Mouse (Mus musculus) CH12.LX (cell line): Measurements from ENCODE around the gene Gucy1b1. TPM values are rescaled to one million over a fixed set of nuclear protein-coding genes. Genes with fewer than 3 reads are reported as not detected.

Source experiments
- DNase-seq: peaks from one replicate; pipeline ENCODE4 v3.0.0-alpha.2; 2013; ENCODE audit errors: extremely low read depth
- H3K27ac ChIP-seq: 2 replicates; pipeline ENCODE4 v1.5.1; 2012; ENCODE audit warnings: low read depth, mild to moderate bottlenecking, control low read depth, moderate library complexity; ENCODE audit not compliant: insufficient read depth
- H3K27me3 ChIP-seq: replicated peaks from 2 replicates; pipeline ENCODE3; 2012; ENCODE audit warnings: inconsistent platforms
- H3K36me3 ChIP-seq, 2 experiments: replicated peaks in 1 of 2; 2 replicates each; pipeline versions ENCODE3 to v1.6.1; 2012; ENCODE audit warnings: inconsistent platforms in 1 of 2, low read length in 1 of 2, mild to moderate bottlenecking in 1 of 2, mixed read lengths in 1 of 2, moderate library complexity in 1 of 2; ENCODE audit not compliant: control insufficient read depth in 1 of 2, insufficient read depth in 1 of 2
- H3K4me1 ChIP-seq, 2 experiments: 2 replicates each; pipeline ENCODE4 v1.6.1; 2012; ENCODE audit warnings: inconsistent platforms in 1 of 2, moderate library complexity in 1 of 2; ENCODE audit not compliant: insufficient read depth in 2 of 2, control insufficient read depth in 1 of 2
- H3K4me2 ChIP-seq: 2 replicates; pipeline ENCODE4 v1.6.1; 2012; ENCODE audit warnings: low read depth, mild to moderate bottlenecking, control low read depth; ENCODE audit not compliant: poor library complexity, insufficient read depth, severe bottlenecking
- H3K4me3 ChIP-seq, 3 experiments: fragments of 150-350 bp in 1 of 3; sonication (generic) in 1 of 3; replicated peaks in 1 of 3; 2 replicates each; pipeline versions ENCODE3 to v1.5.1; 2011 to 2012; ENCODE audit warnings: low read depth in 2 of 3, low read length in 2 of 3, mild to moderate bottlenecking in 2 of 3, moderate library complexity in 2 of 3, control low read depth in 1 of 3, improper control_type of control experiment in 1 of 3, inconsistent platforms in 1 of 3, mixed read lengths in 1 of 3; ENCODE audit not compliant: poor library complexity in 1 of 3
- H3K79me2 ChIP-seq: replicated peaks from 2 replicates; pipeline ENCODE4 v1.6.1; 2012; ENCODE audit warnings: mild to moderate bottlenecking, moderate library complexity; ENCODE audit not compliant: control insufficient read depth, poor library complexity, insufficient read depth, severe bottlenecking; ENCODE audit errors: extremely low read depth
- H3K9ac ChIP-seq: 2 replicates; pipeline ENCODE4 v1.6.1; 2012; ENCODE audit warnings: low read depth, mild to moderate bottlenecking, control low read depth, moderate library complexity; ENCODE audit not compliant: insufficient read depth
- H3K9me3 ChIP-seq: replicated peaks from 2 replicates; pipeline ENCODE3; 2012; ENCODE audit warnings: low read length, inconsistent platforms, mixed read lengths
- ELF1 ChIP-seq: IDR thresholded peaks from 2 replicates; pipeline ENCODE4 v1.6.1; 2014; ENCODE audit warnings: low read depth, mild to moderate bottlenecking, inconsistent platforms, low read length, improper control_type of control experiment
- EP300 ChIP-seq: IDR thresholded peaks from 2 replicates; pipeline ENCODE4 v1.6.1; 2011; ENCODE audit warnings: low read length, improper control_type of control experiment
- HCFC1 ChIP-seq: IDR thresholded peaks from 2 replicates; pipeline ENCODE4 v1.6.1; 2012; ENCODE audit warnings: low read depth, mild to moderate bottlenecking, inconsistent platforms, low read length, improper control_type of control experiment
- IRF4 ChIP-seq: IDR thresholded peaks from 2 replicates; pipeline ENCODE4 v1.6.1; 2014; ENCODE audit warnings: low read depth, mild to moderate bottlenecking, inconsistent platforms, low read length, improper control_type of control experiment
- JUN ChIP-seq: IDR thresholded peaks from 2 replicates; pipeline ENCODE4 v1.6.1; 2011; ENCODE audit warnings: low read depth, mild to moderate bottlenecking, low read length, improper control_type of control experiment, moderate library complexity; ENCODE audit not compliant: insufficient read depth
- JUND ChIP-seq: conservative IDR thresholded peaks from 2 replicates; pipeline ENCODE4 v1.6.1; 2011; ENCODE audit warnings: low read depth, low read length, improper control_type of control experiment
- MAFK ChIP-seq: IDR thresholded peaks from 2 replicates; pipeline ENCODE4 v1.6.1; 2011; ENCODE audit warnings: low read length, improper control_type of control experiment; ENCODE audit not compliant: insufficient replicate concordance
- MYC ChIP-seq: IDR thresholded peaks from 2 replicates; pipeline ENCODE4 v1.6.1; 2011; ENCODE audit warnings: low read depth, mild to moderate bottlenecking, improper control_type of control experiment, low read length
- NELFE ChIP-seq: IDR thresholded peaks from 2 replicates; pipeline ENCODE4 v1.6.1; 2011; ENCODE audit warnings: low read depth, low read length, improper control_type of control experiment
- NRF1 ChIP-seq: IDR thresholded peaks from 2 replicates; pipeline ENCODE4 v1.6.1; 2014; ENCODE audit warnings: low read depth, mild to moderate bottlenecking, inconsistent platforms, low read length, improper control_type of control experiment, moderate library complexity
- POLR2AphosphoS2 ChIP-seq: IDR thresholded peaks from 2 replicates; pipeline ENCODE4 v1.6.1; 2011; ENCODE audit warnings: low read depth, low read length, improper control_type of control experiment
- SIN3A ChIP-seq: IDR thresholded peaks from 2 replicates; pipeline ENCODE4 v1.6.1; 2012; ENCODE audit warnings: low read length, improper control_type of control experiment, inconsistent platforms
- TCF12 ChIP-seq: IDR thresholded peaks from 2 replicates; pipeline ENCODE4 v1.6.1; 2014; ENCODE audit warnings: low read depth, mild to moderate bottlenecking, inconsistent platforms, low read length, improper control_type of control experiment
- UBTF ChIP-seq: IDR thresholded peaks from 2 replicates; pipeline ENCODE4 v1.6.1; 2012; ENCODE audit warnings: low read depth, mild to moderate bottlenecking, inconsistent platforms, low read length, improper control_type of control experiment, moderate library complexity
- ZKSCAN1 ChIP-seq: IDR thresholded peaks from 2 replicates; pipeline ENCODE4 v1.6.1; 2012; ENCODE audit warnings: low read depth, inconsistent platforms, low read length, improper control_type of control experiment, borderline replicate concordance
- ZNF384 ChIP-seq: IDR thresholded peaks from 2 replicates; pipeline ENCODE4 v1.6.1; 2012; ENCODE audit warnings: low read depth, low read length, improper control_type of control experiment, inconsistent platforms
- dilution Hi-C: fragments of 300-500 bp; cut with MboI; formaldehyde crosslinking; loops from 2 replicates; pipeline ENCODE4 v1.14.3; 2020; ENCODE audit warnings: low sequenced_read_pairs; ENCODE audit not compliant: extremely low pct_unique_long_range_greater_than_20kb, extremely low pct_ligation_motif_present
- in situ Hi-C: fragments of 300-500 bp; cut with MboI; formaldehyde crosslinking; loops from 3 replicates; pipeline ENCODE4 v1.14.3; 2019; ENCODE audit warnings: low sequenced_read_pairs, low pct_ligation_motif_present, low pct_unique_long_range_greater_than_20kb, mixed read lengths
- polyA plus RNA-seq: library from polyadenylated mRNA; unstranded; fragments of >175 nt; gene quantifications from 2 replicates; pipeline ENCODE4 v1.2.1, GENCODE M21; 2012; ENCODE audit warnings: low read depth; ENCODE audit not compliant: insufficient read length
- total RNA-seq, 2 experiments: library from RNA; depleted of rRNA; stranded (reverse); fragments of 300-350 nt in 1 of 2; fragments of >200 nt in 1 of 2; gene quantifications; 2 replicates each; pipeline ENCODE4 v1.2.3; 2012 to 2014

The Gucy1b1 gene
- total and polyA plus RNA-seq, 3 experiments: not detected

- Histone ChIP-seq H3K36me3 (no peaks in the 10 kb centered on the region), H3K79me2 (no peaks in the 10 kb centered on the region), H3K9ac (no peak overlapping the region), H3K9me3 (no peaks in the 10 kb centered on the region), H3K4me1 (peaks cover 5 to 6% of the 10 kb centered on the region in 2 experiments), H3K27ac (no peak overlapping the region), H3K4me3 (no peak overlapping the region), H3K27me3 (no peaks in the 10 kb centered on the region), H3K4me2 (no peak overlapping the region)
- no peak for TF ChIP-seq MAFK
- TF ChIP-seq ZKSCAN1: no peak
- no peak for TF ChIP-seq ZNF384
- TF ChIP-seq UBTF: no peak
- no peak for TF ChIP-seq NELFE
- no peak for TF ChIP-seq NRF1
- no peak for TF ChIP-seq JUND
- TF ChIP-seq ELF1: no peak
- TF ChIP-seq SIN3A: no peak
- TF ChIP-seq IRF4: no peak
- no peak for TF ChIP-seq TCF12
- no peak for TF ChIP-seq EP300
- no peak for DNase-seq
- in situ Hi-C loops (no loop called here), dilution Hi-C loops (no loop called here)
Observed at GRCm38 (mm10) chr3:82054283-82054974, 20.1 kb downstream of the Gucy1b1 start.

- Histone ChIP-seq H3K4me1 (peaks cover 5 to 6% of the 10 kb centered on the region in 2 experiments), H3K36me3 (no peaks in the 10 kb centered on the region), H3K79me2 (no peaks in the 10 kb centered on the region), H3K4me2 (no peak overlapping the region), H3K27me3 (no peaks in the 10 kb centered on the region), H3K27ac (no peak overlapping the region), H3K9ac (no peak overlapping the region), H3K4me3 (no peak overlapping the region), H3K9me3 (no peaks in the 10 kb centered on the region)
- dilution Hi-C loops: no loop called here
- in situ Hi-C loops: no loop called here
- TF ChIP-seq JUN: no peak
- no peak for TF ChIP-seq HCFC1
- no peak for TF ChIP-seq EP300
- TF ChIP-seq MYC: no peak
- no peak for TF ChIP-seq POLR2AphosphoS2
- no peak for DNase-seq
Observed at GRCm38 (mm10) chr3:82052029-82052428, 22.5 kb downstream of the Gucy1b1 start.
